Mouse (Mus musculus): ENCODE measurements around the gene Shisa3. TPM values are rescaled to one million over a fixed set of nuclear protein-coding genes. Genes with fewer than 3 reads are reported as not detected.

The Shisa3 gene
- total and polyA plus RNA-seq, 2 experiments, result under 0.01 to 0.20 TPM

GRCm38 (mm10) chr5:67656821-67657259 is 49.2 kb downstream of the Shisa3 start:
- TF ChIP-seq POLR2A (IDR thresholded peaks at IDR 0.05; ENCODE audit: extremely low read depth, insufficient read depth, low read length) (no peak), CTCF (IDR thresholded peaks at IDR 0.05; ENCODE audit: low read depth, low read length) (no peak)
- Histone ChIP-seq H3K4me3 (ENCODE audit: insufficient read depth, low read depth, low read length) (no peak overlapping the region), H3K27ac (replicated peaks; ENCODE audit: insufficient read depth, low read depth, low read length) (no peak overlapping the region), H3K9ac (ENCODE audit: low read depth, low read length) (no peak overlapping the region), H3K36me3 (ENCODE audit: control insufficient read depth, insufficient read depth, low read length) (peaks cover 2% of the 10 kb centered on the region; the same call in 1 of the 2 replicates), H3K4me1 (ENCODE audit: control insufficient read depth, insufficient read depth, low read length) (no peaks in the 10 kb centered on the region), H3K27me3 (ENCODE audit: control insufficient read depth, insufficient read depth, low read length) (no peaks in the 10 kb centered on the region), H3K79me2 (ENCODE audit: control insufficient read depth, insufficient read depth, low read length) (no peaks in the 10 kb centered on the region)
- no peak for DNase-seq (ENCODE audit: extremely low read depth, low read depth, low spot score)
- 82% methylated on average over 13 of the region's 13 CpGs for WGBS

- no peak for TF ChIP-seq CTCF (IDR thresholded peaks at IDR 0.05; ENCODE audit: low read depth, low read length)
- TF ChIP-seq POLR2A (IDR thresholded peaks at IDR 0.05; ENCODE audit: extremely low read depth, insufficient read depth, low read length), result no peak
- H3K4me3 ChIP-seq (ENCODE audit: insufficient read depth, low read depth, low read length), result no peak overlapping the region
These were observed 52.2 kb downstream of the Shisa3 start for GRCm38 (mm10) chr5:67659864-67660263.

DNA sequence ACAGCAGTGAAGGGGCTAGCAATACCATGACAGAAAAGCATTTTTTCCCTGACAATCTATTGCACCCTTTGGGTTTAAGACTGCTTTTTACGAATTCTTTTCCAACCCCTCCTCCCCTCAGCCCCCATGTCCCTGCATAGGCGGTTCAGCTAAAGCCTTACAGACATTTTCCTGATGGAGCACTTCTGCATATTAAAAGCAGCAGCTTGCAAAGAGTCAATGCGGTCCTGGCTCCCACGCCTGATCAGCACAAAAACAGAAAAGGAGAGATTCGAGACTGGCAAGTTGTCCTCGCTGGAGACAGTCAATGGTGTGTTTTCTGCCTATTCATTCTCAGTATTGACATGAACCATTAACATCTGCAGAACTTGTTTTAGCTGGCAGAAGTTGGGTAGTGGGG is 55.0 kb downstream of the Shisa3 start:
- H3K9ac ChIP-seq (ENCODE audit: low read depth, low read length), result no peak overlapping the region
- no peak for DNase-seq (ENCODE audit: extremely low read depth, low read depth, low spot score)
- H3K27ac ChIP-seq (replicated peaks; ENCODE audit: insufficient read depth, low read depth, low read length), result no peak overlapping the region
- no peak overlapping the region for H3K4me3 ChIP-seq (ENCODE audit: insufficient read depth, low read depth, low read length)
- no peaks in the 10 kb centered on the region for H3K4me1 ChIP-seq (ENCODE audit: control insufficient read depth, insufficient read depth, low read length)
- H3K27me3 ChIP-seq (ENCODE audit: control insufficient read depth, insufficient read depth, low read length), result no peaks in the 10 kb centered on the region
- no peaks in the 10 kb centered on the region for H3K79me2 ChIP-seq (ENCODE audit: control insufficient read depth, insufficient read depth, low read length)
- 82% methylated on average over 6 of the region's 6 CpGs for WGBS
- no peak for TF ChIP-seq CTCF (IDR thresholded peaks at IDR 0.05; ENCODE audit: low read depth, low read length)
- TF ChIP-seq POLR2A (IDR thresholded peaks at IDR 0.05; ENCODE audit: extremely low read depth, insufficient read depth, low read length), result no peak
- no peaks in the 10 kb centered on the region for H3K36me3 ChIP-seq (ENCODE audit: control insufficient read depth, insufficient read depth, low read length)

More at GRCm38 (mm10) chr5:67659864-67660263, 52.2 kb downstream of the Shisa3 start:
- Histone ChIP-seq H3K9ac (ENCODE audit: low read depth, low read length) (no peak overlapping the region), H3K27ac (replicated peaks; ENCODE audit: insufficient read depth, low read depth, low read length) (no peak overlapping the region), H3K4me1 (ENCODE audit: control insufficient read depth, insufficient read depth, low read length) (no peaks in the 10 kb centered on the region), H3K79me2 (ENCODE audit: control insufficient read depth, insufficient read depth, low read length) (no peaks in the 10 kb centered on the region), H3K36me3 (ENCODE audit: control insufficient read depth, insufficient read depth, low read length) (peaks cover 2% of the 10 kb centered on the region; the same call in 1 of the 2 replicates), H3K27me3 (ENCODE audit: control insufficient read depth, insufficient read depth, low read length) (no peaks in the 10 kb centered on the region)
- no peak for DNase-seq (ENCODE audit: extremely low read depth, low read depth, low spot score)
- 95% methylated on average over 9 of the region's 9 CpGs for WGBS

- Histone ChIP-seq H3K4me3 (ENCODE audit: insufficient read depth, low read depth, low read length) (no peak overlapping the region), H3K9ac (ENCODE audit: low read depth, low read length) (no peak overlapping the region), H3K79me2 (ENCODE audit: control insufficient read depth, insufficient read depth, low read length) (no peaks in the 10 kb centered on the region), H3K27me3 (ENCODE audit: control insufficient read depth, insufficient read depth, low read length) (no peaks in the 10 kb centered on the region), H3K27ac (replicated peaks; ENCODE audit: insufficient read depth, low read depth, low read length) (no peak overlapping the region), H3K36me3 (ENCODE audit: control insufficient read depth, insufficient read depth, low read length) (no peaks in the 10 kb centered on the region), H3K4me1 (ENCODE audit: control insufficient read depth, insufficient read depth, low read length) (no peaks in the 10 kb centered on the region)
- TF ChIP-seq CTCF (IDR thresholded peaks at IDR 0.05; ENCODE audit: low read depth, low read length) (no peak), POLR2A (IDR thresholded peaks at IDR 0.05; ENCODE audit: extremely low read depth, insufficient read depth, low read length) (no peak)
- DNase-seq (ENCODE audit: extremely low read depth, low read depth, low spot score), result peak; percentile 9
- 77% methylated on average over 13 of the region's 13 CpGs for WGBS
These were observed 61.8 kb downstream of the Shisa3 start for GRCm38 (mm10) chr5:67669436-67669896.

DNA sequence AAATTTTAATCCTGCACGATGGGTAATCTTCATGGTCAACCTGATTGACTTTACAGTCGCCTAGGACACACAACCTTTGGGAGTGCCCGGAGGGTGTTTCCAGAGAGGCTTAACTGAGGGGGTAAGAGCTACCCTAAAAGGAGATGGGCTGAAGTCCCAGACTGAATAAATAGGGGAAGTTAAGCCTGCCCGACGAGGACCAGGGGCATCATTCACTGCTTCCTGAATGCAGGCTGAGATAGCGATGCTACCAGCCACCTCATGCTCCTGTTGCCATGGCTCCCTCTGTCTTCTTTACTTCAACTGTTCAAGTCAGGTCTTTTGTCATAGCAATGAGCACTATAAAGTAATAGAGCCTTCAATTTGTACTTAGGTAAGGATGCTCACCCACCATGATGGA is 62.5 kb downstream of the Shisa3 start:
- H3K9ac ChIP-seq (ENCODE audit: low read depth, low read length), result no peak overlapping the region
- no peaks in the 10 kb centered on the region for H3K79me2 ChIP-seq (ENCODE audit: control insufficient read depth, insufficient read depth, low read length)
- H3K36me3 ChIP-seq (ENCODE audit: control insufficient read depth, insufficient read depth, low read length), result no peaks in the 10 kb centered on the region
- H3K4me1 ChIP-seq (ENCODE audit: control insufficient read depth, insufficient read depth, low read length), result no peaks in the 10 kb centered on the region
- no peak overlapping the region for H3K27ac ChIP-seq (replicated peaks; ENCODE audit: insufficient read depth, low read depth, low read length)
- H3K27me3 ChIP-seq (ENCODE audit: control insufficient read depth, insufficient read depth, low read length), result no peaks in the 10 kb centered on the region
- no peak for DNase-seq (ENCODE audit: extremely low read depth, low read depth, low spot score)
- TF ChIP-seq POLR2A (IDR thresholded peaks at IDR 0.05; ENCODE audit: extremely low read depth, insufficient read depth, low read length) (no peak), CTCF (IDR thresholded peaks at IDR 0.05; ENCODE audit: low read depth, low read length) (no peak)
- no peak overlapping the region for H3K4me3 ChIP-seq (ENCODE audit: insufficient read depth, low read depth, low read length)
- WGBS, result 72% methylated on average over 6 of the region's 6 CpGs

DNA sequence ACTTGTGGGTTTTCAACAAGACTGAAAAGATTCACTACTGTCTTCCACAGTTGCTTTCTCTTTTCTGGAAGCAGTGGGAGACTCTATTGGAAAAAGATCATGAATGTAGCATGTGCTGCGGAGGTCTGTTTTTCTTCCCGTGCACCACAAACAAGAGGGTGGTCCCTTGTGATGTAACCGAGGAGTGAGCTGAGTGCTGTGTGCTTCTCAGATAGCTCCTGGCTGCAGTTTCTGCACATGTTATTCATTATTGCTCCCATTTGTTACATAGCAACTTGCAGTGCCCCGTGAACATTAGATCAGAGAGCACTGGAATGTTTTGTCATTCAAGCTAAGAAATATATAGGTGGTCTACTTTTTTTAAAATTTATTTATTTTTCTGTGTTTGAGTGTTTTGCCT is 65.3 kb downstream of the Shisa3 start:
- Histone ChIP-seq H3K27ac (replicated peaks; ENCODE audit: insufficient read depth, low read depth, low read length) (no peak overlapping the region), H3K36me3 (ENCODE audit: control insufficient read depth, insufficient read depth, low read length) (no peaks in the 10 kb centered on the region), H3K9ac (ENCODE audit: low read depth, low read length) (no peak overlapping the region), H3K79me2 (ENCODE audit: control insufficient read depth, insufficient read depth, low read length) (no peaks in the 10 kb centered on the region), H3K4me3 (ENCODE audit: insufficient read depth, low read depth, low read length) (no peak overlapping the region), H3K4me1 (ENCODE audit: control insufficient read depth, insufficient read depth, low read length) (no peaks in the 10 kb centered on the region), H3K27me3 (ENCODE audit: control insufficient read depth, insufficient read depth, low read length) (no peaks in the 10 kb centered on the region)
- TF ChIP-seq POLR2A (IDR thresholded peaks at IDR 0.05; ENCODE audit: extremely low read depth, insufficient read depth, low read length) (no peak), CTCF (IDR thresholded peaks at IDR 0.05; ENCODE audit: low read depth, low read length) (no peak)
- no peak for DNase-seq (ENCODE audit: extremely low read depth, low read depth, low spot score)
- WGBS, result 90% methylated on average over 4 of the region's 4 CpGs

Other genes with a start within 250 kb of the Shisa3 start
- 0.55 and 0.60 TPM in 2 replicates for gene Bend4, start 179.6 kb upstream of the Shisa3 start, total RNA-seq (2014; rRNA removed)
- gene Bend4, start 179.6 kb upstream of the Shisa3 start, polyA plus RNA-seq (2012; rRNA removed), result 0.09 and 0.17 TPM in 2 replicates
- gene Atp8a1, start 239.6 kb downstream of the Shisa3 start, total RNA-seq (2014; rRNA removed), result 5.1 and 6.3 TPM in 2 replicates
- gene Atp8a1, start 239.6 kb downstream of the Shisa3 start, polyA plus RNA-seq (2012; rRNA removed), result 1.7 and 3.8 TPM in 2 replicates